Mouse (Mus musculus) olfactory bulb, adult 2 months (tissue): ENCODE results near the gene Nbeal2.

Source experiments
- CTCF ChIP-seq: fragments of 200-500 bp; IDR thresholded peaks from 2 replicates; pipeline ENCODE4 v1.5.1; 2012; ENCODE audit warnings: low read depth, mild to moderate bottlenecking, low read length, moderate library complexity; ENCODE audit not compliant: insufficient read depth
- POLR2A ChIP-seq: fragments of 200-500 bp; IDR thresholded peaks from 2 replicates; pipeline ENCODE4 v1.6.1; 2012; ENCODE audit warnings: mild to moderate bottlenecking, low read depth, low read length, moderate library complexity; ENCODE audit not compliant: insufficient read depth

DNA sequence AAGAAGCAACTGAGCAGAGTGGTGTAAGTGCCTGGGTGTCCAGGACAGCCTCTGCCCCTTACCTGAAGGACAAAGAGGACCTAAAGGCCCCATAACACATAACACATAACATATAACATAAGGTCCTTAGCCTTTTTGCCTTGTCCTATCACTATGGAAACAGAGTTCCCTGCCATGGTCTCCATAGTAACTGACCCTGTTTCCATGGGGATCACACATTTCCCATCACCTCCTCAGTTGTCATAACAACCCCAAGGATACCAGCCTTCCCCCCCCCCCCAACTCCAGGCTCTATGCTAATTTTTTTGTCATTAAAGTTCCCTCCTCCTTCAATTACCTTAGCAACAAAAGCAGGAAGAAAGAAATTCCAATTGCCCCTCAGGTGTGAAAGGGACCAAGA is 4.2 kb downstream of the Nbeal2 start:
- TF ChIP-seq POLR2A (no peak), CTCF (no peak)
